Mouse (Mus musculus) central nervous system, embryonic 14 days (tissue): ENCODE results near the gene Gpr25. TPM values are rescaled to one million over a fixed set of nuclear protein-coding genes. Genes with fewer than 3 reads are reported as not detected.

Experiments
- polyA plus RNA-seq: library from polyadenylated mRNA; depleted of rRNA; stranded (reverse); fragments of >200 nt; gene quantifications from 2 replicates; pipeline ENCODE4 v1.2.3, GENCODE M21; 2012; rRNA removed

Gene Gpr25
- polyA plus RNA-seq, result 2.0 and 2.3 TPM in 2 replicates

GRCm38 (mm10) chr1:136260635-136261238 is at the start of gene Gpr25:
TSS of gene Gpr25 (minus strand) at chr1:136260873.

GRCm38 (mm10) chr1:136233892-136234594 is 26.6 kb downstream of the Gpr25 start, which contains the start of gene Inava:
TSS of gene Inava (minus strand) at chr1:136234264.

GRCm38 (mm10) chr1:136212803-136213202 is 47.9 kb downstream of the Gpr25 start, which contains the start of gene Mroh3:
TSS of gene Mroh3 (minus strand) at chr1:136212828.

Other genes starting within 250 kb of the Gpr25 start
- gene Ascl5, start 210.1 kb downstream of the Gpr25 start, polyA plus RNA-seq, result 0.15 and 0.37 TPM in 2 replicates
- 0.42 and 3.5 TPM in 2 replicates for gene Cacna1s, start 208.1 kb downstream of the Gpr25 start, polyA plus RNA-seq
- 120 and 146 TPM in 2 replicates for gene Kif21b, start 129.5 kb downstream of the Gpr25 start, polyA plus RNA-seq
- gene Mroh3, start 48.0 kb downstream of the Gpr25 start, polyA plus RNA-seq, result 0.51 and 0.93 TPM in 2 replicates
- gene Inava, start 26.6 kb downstream of the Gpr25 start, polyA plus RNA-seq, result 9.0 and 9.3 TPM in 2 replicates
- 43.1 and 49.6 TPM in 2 replicates for gene Camsap2, start 85.2 kb upstream of the Gpr25 start, polyA plus RNA-seq
- gene Ddx59, start 154.4 kb upstream of the Gpr25 start, polyA plus RNA-seq, result 11.7 and 12.6 TPM in 2 replicates
- gene Kif14, start 205.5 kb upstream of the Gpr25 start, polyA plus RNA-seq, result 2.9 and 3.4 TPM in 2 replicates